Mouse (Mus musculus) CD8-positive naive resting alpha-beta T cell, adult 2 months (primary cell): ENCODE measurements around the gene Tmcc2.
A peak's percentile ranks its signal among the peaks of the same experiment; 100 is the strongest.
"Not testable (repeated sequence)": the region's sequence is repeated elsewhere in the genome, so short reads cannot be mapped to it uniquely, and the experiment has no call there.

Experiments
- DNase-seq, 2 experiments: peaks; one replicate each; pipeline ENCODE4 v3.0.0; 2022; ENCODE audit warnings: low read depth in 2 of 2, low spot score in 2 of 2

Tmcc2 gene

GRCm38 (mm10) chr1:132370681-132371173 is 20.4 kb downstream of the Tmcc2 start:
- no peak for DNase-seq

DNA sequence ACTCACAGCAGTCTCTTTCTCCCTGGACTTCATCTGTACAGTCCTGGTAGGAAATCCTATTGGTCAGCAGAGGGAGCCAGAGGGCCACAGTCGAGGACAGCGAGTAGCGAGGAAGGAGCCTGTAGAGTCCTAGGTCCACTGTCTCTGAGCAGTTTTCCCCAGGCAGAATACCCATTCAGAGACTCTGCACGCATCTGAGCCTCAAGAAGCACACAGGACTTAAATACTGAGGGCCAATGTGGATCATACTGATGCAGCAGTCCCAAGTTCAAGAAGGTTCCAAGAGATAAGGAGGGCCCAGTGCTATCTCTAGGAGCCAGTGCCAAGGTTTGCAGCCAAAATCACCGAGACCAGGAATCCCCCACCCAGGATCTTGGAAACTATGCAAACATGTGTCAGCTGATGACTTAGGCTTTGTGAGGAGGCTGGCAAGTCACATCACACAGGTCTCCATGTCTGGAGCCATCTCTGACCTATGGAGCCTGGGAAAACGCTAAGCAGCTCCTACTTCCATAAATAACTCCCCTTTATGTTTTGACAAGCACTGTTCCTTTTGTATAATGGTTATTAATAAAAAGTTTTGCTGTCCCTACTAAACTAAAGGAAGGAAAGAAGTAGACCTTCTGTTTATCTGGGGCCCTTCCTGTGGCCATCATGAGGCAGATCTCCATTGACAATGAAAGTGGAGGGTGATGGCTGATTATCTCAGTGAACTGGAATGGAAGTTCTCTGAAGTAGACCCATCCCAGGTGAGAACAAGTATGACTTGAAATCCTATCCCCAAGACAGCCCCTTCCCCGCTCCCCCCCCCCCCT is 23.2 kb downstream of the Tmcc2 start:
- DNase-seq = peak; percentile 37 to 44

- no peak for DNase-seq
Measured at GRCm38 (mm10) chr1:132366937-132367336, 24.1 kb downstream of the Tmcc2 start.

DNA sequence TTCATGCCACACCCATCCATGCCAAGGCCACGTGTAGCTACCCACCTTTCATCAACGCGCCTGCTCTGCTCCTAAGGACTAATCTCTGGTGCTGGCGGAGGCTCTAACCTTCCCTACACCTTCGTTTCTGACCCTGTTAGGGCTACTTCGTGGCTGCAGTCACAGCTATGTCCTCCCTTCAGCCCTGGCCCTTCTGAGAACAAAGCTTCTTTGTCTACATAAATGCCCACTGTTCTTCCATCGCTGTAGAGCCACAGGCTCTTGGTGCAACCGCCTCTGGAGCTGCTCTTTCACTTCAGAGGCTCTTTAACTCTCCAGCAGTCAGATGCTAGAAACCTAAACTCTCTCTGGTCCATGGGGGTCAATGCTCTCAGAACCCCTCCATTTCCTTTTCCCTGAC is 24.8 kb downstream of the Tmcc2 start:
- DNase-seq = no peak

DNA sequence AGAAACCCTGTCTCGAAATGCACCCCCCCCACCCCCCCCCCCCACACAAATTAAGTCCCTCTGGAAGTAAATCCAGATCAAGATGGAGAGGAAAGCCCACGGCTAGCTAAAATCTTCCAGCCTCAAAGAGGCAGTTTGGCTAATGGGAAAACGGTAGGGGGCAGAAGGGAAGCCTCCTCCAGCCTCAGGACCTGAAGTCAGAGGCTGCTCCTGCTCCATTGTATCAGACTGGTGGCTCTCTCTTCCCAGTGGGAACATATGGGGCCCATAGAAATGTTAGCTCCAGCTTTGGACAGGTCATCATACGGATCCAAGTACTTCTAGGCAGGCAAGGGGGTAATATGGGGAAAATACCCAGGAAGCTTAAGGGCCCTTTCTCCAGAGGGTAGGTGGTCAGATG is 25.4 kb downstream of the Tmcc2 start:
- no peak for DNase-seq

DNA sequence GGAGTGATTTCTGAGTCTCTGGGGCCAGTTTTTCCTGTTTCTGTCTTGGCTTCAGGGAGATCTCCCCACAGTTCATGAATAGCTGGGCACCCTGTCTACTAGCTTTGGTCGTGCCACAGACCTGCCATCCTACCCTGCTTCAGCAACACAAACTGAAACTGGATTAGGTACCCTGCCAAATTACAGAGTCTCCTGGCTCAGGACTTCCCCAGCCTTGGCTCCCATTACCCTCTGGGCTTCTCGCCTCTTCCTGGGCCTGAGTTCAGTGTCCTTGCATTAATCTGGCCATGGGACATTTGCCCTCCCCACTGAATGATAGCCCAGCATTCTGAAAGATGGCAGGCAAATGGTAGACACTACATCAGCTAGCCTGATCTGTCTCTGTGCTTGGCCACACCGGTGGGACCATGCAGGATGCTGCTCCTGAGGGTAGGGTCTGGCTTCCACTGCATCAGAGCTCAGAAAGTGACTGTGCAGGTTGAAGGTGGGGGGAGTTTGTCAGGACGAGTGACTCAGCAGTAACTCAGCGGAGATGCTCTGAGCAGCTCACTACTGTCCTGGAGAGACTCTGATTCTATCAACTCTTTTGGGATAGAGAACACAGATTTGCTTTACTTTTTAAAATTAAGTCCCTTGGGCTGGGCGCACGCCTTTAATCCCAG is 26.1 kb downstream of the Tmcc2 start:
- no peak for DNase-seq

DNA sequence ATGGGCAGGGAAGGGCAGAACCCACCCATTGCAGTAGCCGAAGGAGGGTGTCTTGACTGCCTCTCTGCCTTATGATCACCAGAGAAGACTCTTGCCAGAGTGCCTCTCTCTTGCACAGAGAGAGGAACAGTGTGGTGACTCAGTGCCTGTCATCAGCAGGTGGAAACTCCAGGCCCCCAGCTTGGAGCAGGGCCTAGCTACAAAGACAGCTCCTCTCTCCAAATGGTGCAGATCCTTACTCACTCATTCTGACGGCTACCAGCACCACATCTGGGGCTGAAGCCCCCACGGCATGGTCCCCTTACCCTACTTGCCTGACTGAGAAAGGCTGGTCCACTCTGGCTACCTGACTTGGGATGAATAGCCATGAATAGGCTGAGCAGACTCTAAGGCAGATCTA is 26.7 kb downstream of the Tmcc2 start:
- no peak for DNase-seq

GRCm38 (mm10) chr1:132361959-132362358 is 29.1 kb downstream of the Tmcc2 start:
- no peak for DNase-seq

- no peak for DNase-seq
Measured at GRCm38 (mm10) chr1:132356841-132357240, 34.2 kb downstream of the Tmcc2 start.

DNA sequence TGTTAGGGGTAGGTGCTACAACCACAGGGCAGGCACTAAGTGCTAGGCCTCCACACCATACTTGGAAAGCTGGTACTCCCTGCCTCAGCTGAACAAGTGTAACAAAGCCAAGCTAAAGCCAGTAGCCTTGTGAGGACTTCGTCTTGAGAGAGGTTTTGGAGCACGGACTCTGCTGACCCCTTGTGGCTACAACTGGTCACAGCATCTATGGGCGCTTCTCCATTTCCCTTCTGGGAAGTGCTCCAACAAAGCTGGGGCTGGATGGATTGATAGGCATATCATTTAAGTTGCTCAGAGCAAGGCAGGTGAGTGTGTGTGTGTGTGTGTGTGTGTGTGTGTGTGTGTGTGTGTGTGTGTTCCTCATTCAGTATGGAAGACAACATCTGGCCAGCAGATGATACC is 35.2 kb downstream of the Tmcc2 start:
- DNase-seq = peak; percentile 70 to 78

DNA sequence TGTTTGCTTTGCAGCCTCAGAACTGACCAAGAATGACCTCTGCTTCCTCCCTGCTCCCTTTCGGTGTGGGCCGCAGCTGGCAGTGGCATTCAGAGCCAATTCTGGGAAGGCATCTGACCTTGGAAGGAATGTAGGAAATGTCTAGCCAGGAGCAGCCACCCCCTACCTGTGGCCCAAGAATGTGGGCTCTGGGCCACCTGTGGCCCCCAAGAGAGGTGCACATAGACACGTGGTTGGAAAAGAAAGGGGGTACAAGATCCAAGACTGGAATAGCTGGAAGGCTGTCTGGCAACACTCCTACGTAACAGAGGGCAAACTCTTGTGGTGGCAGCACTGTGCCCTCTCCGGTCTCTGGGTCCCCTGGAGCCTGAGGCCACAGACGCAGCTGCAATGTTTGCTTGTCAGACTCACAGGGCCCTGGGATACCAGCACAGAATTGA is 35.9 kb downstream of the Tmcc2 start:
- DNase-seq = no peak

DNA sequence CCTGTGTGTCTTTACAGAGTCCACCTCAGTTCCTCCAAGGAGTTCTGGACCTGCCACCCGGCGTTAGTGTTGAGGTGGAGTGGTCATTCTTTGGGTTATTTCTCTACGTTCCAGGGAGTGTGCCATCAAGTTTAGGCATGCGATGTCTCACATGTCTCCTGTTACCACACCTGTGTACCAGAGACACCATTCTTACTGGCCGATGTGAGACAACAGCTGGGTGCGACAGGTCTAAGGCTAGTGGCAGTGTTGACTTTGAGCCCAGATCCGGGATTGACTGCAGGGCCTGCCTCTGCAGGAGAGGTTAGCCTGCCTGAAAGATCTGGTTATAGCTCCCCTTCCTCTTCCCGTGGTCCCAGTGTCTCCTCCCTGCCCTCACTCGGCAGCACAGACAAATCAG is 36.8 kb downstream of the Tmcc2 start:
- no peak for DNase-seq

DNA sequence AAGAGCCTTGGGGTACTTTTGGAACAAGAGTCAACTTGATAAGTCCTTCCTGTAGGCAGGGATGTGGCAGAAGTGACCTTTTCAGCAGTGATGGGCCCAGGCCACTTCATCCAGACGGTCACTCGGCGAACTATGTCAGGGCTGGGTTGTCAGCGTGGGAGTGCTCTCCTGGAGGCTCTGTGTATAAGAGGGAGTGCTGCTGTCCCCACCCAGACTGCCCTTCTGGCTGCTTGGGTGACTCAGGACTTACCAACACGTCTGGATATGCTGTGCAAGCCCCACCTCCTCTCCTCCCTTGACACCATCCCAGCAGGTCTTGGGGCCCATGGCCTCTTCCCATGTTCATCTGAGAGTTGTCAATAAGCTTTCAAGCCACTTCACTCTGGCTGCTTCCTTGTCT is 37.7 kb downstream of the Tmcc2 start:
- no peak for DNase-seq

- DNase-seq = no peak
Measured at GRCm38 (mm10) chr1:132351058-132351457, 40.0 kb downstream of the Tmcc2 start.

- DNase-seq = not testable (repeated sequence)
Measured at GRCm38 (mm10) chr1:132349601-132350000, 41.5 kb downstream of the Tmcc2 start.

- DNase-seq = not testable (repeated sequence)
Measured at GRCm38 (mm10) chr1:132349049-132349448, 42.0 kb downstream of the Tmcc2 start.

GRCm38 (mm10) chr1:132348401-132348800 is 42.7 kb downstream of the Tmcc2 start:
- DNase-seq = no peak

GRCm38 (mm10) chr1:132346951-132347350 is 44.1 kb downstream of the Tmcc2 start:
- DNase-seq = no peak

GRCm38 (mm10) chr1:132346134-132346851 is 44.8 kb downstream of the Tmcc2 start:
- DNase-seq = no peak

- DNase-seq = no peak
Measured at GRCm38 (mm10) chr1:132345514-132345913, 45.6 kb downstream of the Tmcc2 start.

- no peak for DNase-seq
Measured at GRCm38 (mm10) chr1:132343656-132344055, 47.4 kb downstream of the Tmcc2 start.

GRCm38 (mm10) chr1:132343191-132343590 is 47.9 kb downstream of the Tmcc2 start:
- DNase-seq = no peak
